Mouse (Mus musculus): ENCODE measurements at regions not wholly inside any gene's neighbourhood (a gene's known extent, or its start where the extent isn't known, plus 50 kb on each side); places are given as distances from the start of the nearest gene placed in this dataset.

DNA sequence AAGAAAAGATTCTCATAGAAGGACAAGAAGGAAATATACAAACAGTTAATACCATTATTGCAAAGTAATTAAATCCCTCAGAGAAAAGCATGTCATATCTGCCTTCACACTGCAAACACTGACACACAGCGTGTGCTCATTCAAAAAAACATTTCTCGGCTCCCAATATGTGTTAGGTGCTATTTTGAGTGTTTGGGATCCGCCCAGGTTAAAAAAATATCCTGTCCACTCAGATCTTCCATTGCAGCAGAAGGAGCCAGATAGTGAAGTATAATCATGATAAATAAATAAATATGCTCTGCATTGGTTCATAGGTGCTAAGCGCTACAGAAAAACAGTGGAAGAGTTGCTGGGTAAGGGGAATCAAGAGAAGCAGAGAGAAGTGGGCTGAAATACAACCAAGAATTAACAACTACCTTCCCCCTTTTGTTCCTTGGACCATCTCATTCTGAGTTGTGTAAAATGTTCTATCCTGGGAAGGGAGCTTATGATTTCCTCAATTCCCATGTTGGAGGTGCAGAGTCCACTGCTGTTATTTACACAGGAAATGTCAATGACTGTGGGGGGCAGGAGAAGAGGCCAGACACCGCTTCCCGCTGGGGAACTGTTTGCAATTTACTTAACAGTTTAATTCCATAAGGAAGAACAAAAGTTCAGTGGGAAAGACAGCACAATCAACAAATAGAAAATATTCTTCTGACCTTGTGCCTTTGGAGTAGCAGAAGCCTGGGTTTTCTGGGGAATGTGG lies 139.9 kb downstream of the Tle1 start:
- DNase-seq: no peak

DNA sequence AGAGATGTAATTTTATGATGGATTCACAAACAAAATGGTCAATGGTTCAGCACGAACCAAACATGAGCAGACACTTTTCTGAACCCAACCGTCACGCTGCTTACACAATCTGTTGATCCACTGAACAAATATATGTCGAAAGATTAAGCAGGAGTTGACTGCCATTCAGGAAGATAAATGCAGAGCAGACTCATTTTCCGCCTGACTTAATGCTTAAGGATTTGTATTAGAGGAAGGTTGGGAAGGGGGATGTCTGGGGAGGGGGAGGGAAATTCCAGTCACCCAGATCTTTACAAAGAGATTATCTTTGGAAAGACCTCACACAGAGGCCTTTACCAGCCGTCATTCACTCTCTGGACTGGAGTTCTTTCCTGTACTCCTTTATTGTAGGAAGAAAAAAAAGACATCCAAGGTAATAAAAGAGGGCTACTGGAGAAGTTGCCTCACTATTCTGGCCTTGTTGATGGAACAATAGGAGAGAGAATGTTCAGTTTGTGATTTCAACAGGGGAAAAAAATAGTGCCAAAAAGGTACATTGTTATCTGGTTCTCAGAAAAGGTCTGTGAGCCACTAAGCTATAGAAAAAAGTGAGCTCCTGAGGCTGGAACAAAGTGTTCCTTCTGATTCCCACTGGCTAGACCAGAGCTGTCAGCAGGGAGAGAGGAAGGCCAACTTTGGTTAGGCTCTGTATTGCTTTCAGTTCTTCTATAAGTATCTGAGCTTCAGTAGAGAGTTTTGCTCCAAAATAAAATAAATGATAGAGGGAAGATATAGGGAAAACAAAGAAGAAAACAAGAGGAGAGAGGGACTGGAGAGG lies 150.9 kb downstream of the Tle1 start:
- no peak for DNase-seq

DNA sequence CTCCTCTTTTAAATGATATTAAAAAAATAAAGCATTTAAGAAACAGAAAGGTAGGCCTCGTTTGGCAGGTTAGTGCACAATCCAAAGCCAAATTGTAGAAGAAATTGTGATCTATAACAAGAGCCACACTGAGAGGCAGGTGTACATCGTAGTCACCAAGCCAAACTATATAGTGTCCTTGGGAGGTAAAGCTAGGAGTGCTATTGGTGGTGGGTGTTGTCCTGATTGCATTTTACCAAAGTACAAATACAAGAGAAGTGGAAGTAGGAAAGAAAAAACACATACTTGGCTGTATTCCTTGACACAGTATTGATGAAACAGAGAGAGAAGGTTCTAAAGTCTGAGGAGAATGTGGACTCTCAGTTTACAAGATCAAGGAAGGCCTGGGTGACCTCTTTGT lies 178.6 kb downstream of the Tle1 start:
- DNase-seq: no peak

DNA sequence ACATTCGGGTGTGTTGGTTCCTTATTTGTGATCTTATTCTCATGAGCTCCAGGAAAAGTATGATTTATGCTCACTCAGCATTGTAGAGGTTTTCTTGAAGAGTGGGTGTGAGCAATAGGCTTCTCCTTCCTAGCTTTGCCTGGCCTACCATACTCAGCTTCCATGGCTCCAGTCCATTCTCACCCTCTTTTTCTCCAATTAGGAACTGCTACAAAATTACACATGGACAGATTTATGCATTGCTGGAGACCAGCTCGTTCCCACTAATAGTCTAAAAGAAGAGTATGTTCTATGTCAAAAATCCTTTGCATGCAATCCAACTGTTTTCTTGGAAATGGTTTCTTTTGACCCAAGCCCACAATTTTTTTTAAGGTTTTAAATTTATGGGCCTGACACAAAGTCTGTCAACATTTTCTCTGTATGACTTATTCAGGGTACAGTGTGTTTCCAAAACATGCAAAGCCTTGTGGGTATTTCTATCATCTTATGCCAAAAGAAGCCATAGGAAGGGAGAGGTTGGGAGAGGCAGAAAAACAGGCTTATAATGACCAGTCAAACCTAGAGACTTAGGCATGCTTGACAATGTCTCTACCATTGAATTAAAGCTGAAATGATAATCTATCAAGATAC lies 186.4 kb downstream of the Tle1 start:
- DNase-seq: no peak

DNA sequence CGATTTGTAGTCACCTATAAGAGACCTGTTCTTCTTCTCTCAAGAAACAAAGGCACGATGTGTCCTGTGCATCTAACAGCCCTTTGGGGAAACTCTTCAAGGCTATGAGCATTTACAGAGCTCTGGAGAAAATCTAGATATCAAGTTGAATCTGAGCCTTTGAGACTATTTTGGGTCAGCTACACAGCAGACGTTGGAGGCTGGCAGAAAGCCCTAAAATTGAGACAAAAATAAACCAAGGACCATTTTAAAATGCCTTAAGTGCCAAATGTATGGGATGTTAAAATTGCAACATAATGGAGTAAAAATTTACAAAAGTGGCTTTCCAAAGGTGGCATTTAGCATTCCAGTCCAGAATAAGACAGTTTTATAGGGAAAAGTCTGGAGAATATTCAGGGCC lies 187.1 kb downstream of the Tle1 start:
- no peak for DNase-seq

DNA sequence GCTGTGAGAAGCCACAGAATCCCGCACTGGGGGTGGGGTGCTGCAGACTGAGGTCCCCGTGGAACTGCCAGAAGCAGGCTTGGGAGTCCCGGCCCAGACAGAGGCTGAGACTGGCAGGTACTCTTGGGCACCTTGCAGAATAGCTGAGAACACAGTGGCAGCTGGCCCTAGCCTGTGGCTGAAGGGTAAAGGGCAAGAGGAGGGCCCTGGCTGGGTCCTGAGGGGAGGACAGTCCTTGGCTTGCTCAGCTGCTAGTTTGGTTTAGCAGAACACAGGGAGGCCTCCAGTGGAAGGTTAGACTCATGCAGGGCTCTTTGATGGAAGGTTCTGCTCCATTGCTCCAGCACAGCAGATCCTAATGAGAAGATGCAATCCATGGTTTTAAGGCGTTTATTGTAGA lies 190.4 kb downstream of the Tle1 start:
- DNase-seq: peak; percentile 52

DNA sequence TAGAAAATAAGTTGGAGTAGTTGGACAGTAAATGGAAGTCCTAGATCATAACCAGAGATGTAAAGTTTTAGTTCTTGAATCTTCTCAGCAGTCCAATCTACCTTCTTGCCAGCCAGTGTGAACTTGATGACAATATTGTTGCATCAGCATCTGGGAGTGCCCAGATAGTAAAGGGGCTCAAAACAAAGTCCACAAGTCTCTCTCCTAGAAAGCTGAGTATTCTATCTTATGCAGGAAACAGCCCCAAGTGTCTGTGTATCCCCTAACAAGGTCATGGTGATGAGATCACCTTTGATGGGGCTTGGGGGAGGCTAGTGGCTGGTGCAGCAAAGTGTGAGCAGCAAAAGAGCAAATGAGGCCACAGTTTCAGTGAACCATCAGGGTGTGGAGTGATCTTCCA lies 194.8 kb downstream of the Tle1 start:
- no peak for DNase-seq

DNA sequence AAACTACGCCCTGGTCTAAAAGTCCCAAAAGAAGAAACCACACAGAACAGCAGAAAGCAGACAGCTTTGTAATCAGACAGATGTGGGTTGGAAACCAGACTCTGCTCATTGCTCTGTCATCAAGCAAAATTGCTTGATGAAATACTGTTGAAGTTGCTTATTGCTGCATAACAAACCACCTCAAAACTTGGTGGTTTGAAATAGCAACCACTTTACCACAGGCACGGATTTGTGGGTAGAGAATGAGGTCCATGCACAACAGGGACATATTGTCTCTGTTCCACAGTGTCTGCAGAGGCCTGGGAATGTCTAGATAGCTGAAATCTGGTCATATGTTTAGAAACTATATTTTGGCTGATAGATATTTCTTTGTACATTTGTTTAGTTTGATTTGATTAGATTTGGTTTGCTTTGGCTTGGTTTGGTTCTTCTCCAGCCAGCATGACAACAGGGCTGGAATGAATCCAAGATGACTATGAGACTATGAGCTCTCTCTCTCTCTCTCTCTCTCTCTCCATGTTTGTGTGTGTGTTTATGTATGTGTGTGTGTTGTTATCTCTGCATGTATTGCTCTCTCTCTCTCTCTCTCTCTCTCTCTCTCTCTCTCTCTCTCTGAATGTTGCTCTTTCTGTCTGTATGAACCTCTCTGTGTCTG lies 199.4 kb downstream of the Tle1 start:
- DNase-seq: no peak

DNA sequence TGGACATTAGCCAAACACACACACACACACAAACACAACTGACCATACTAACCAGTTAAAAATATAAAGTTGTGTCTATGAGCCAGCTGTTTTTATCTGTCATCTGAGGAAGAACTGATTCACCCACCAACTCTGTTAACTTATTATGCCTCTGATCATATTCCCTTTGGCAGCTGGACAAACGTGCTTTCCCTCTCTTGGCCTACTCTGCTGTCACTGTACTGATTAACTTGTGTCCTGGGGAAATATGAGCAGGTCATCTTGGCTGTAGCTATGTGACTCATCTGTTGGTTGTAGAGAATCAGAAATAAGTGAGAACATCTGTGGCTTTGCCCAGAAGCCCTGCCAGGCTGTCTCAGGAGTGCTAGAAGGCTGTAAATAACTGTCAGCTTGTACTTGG lies 210.9 kb upstream of the Gm11232 start:
- peak; percentile 56 for DNase-seq

DNA sequence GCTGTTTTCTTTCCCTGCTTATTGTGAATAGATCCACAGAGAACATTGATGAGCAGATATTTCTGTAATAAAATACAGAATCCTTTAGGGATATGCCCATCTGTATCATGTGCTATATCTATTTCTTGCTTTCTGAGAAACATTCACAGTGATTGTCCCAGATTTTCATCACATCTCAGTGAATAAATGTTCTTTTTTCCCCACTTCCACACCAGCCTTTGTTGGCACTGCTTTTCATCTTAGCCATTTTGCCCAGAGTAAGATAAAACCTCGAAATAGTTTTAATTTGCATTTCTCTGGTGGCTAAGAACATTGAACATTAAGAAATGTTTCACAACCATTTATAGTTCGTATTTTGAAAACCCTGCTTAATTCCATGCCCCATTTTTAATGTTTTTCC lies 195.7 kb upstream of the Gm11232 start:
- DNase-seq: no peak

DNA sequence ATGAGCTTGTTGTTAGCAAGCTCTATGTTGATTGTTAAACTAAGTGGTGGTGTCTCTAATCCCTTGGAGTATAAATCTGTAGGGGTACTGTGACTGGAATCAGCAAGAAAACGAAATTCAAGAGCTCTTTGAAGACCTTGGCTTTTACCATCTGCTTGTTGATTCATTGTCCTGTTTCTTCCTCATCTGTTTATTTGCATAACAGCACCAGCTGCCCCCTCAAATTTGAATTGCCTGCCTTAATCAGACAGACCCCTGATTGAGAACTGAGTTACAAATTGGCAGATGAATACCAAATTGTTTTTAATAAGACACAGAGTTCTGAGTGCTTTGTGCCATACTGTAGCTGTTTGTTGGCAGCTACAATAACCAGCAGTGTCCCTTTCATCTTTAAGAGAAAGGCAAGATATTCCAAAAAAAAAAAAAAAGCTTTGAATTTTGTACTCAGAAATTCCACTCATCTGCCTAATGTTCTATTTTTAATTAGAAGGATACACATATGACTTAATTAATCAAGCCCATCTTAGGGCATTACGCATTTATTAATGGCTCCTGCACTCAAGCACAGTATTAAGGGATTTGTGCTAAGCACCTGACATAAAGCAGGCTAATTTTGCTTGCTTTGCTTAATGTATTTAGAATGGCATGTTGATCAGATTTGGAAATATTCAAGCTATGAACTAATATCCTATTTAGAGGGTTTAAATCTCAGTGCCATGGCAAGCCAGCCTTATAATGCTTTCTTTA lies 175.6 kb upstream of the Gm11232 start:
- no peak for DNase-seq

DNA sequence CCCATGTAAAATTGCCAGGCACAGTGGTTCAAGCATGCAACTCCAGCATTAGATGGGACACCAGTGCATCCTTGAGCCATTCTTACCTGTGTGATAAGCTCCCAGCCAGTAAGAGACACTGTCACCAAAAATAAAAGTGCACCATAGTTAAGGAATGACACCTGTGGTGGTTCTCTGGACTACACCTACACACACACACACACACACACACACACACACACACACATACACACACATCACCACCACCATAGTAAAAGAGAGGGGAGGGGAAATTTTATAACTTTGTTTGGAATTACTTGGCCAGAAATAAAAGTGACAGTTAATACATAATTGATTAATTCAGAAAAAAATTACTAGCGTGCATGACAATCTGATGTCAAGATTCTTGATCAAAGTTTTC lies 175.1 kb upstream of the Gm11232 start:
- no peak for DNase-seq

DNA sequence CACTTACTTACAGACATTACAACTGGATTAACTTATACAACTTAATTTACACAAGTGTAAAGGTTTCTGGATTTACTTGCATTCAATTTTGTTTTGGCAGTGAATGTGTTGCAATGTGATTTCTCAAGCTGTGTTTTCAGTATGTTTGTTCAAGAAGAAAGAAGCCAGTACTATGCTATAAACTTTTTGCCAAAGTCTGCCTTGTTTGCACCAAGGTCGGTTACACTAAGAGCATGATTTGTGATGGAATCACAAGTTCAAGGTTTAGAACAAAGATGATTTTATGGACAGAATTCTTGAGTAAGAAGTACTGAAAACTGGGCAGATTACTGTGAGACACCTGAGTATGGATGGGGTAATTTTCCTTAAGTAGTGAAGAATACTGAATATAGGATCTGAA lies 153.8 kb upstream of the Gm11232 start:
- DNase-seq: no peak

DNA sequence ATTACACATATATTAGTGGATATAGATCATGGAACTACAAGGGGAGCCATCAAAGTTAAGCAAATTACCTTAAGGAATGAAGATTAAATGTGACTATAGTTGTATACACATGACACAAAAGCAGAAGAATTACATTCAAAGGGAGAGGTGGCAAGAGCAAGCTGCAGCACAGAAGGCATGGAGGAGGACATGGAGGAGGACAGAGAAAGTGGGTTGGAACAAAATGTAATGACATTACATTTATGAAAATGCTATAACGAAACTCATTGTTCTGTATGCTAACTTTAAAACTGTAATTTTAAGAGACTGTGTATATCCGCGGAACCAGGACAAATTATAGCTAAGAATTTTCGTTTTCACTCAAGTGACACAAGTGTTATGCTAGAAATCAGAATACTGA lies 117.9 kb upstream of the Gm11232 start:
- DNase-seq: no peak

DNA sequence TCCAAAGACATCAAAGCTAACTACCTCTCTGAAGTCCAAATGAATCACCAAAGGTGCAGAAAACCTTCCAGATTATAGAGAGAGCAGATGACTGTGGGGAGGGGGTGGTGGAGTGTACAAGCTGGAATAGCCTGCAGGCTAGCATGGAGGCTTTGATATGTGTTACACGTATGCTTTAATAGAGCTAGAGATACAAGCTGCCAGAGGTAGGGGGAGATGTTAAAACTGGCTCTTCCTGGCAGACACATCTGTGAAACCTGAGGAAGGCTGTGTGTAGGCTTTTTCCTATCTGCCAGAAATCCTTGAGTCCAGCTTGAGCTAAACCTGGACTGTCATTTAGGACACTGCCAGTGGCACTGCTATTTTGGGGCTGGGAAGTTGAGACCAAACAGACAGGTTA lies 109.2 kb upstream of the Gm11232 start:
- DNase-seq: no peak

DNA sequence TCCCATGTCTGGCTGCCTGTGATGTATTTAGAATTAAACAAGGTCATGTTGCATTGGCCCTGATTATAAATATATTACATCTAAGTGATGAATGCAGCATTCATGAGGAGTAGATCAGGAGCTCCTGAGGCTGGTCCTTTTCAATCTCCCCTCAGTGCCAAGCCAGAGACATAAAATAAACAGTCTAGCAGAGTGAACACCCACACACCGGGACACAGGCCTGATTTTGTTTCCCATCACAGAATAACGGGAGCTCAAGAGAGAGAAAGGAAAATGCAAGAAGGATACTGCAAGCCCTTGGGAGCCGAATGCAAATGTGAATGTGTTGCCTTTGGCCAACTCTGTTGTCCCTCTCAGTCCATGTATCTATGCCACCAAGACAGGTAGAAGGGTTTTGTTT lies 84.1 kb upstream of the Gm11232 start:
- no peak for DNase-seq

DNA sequence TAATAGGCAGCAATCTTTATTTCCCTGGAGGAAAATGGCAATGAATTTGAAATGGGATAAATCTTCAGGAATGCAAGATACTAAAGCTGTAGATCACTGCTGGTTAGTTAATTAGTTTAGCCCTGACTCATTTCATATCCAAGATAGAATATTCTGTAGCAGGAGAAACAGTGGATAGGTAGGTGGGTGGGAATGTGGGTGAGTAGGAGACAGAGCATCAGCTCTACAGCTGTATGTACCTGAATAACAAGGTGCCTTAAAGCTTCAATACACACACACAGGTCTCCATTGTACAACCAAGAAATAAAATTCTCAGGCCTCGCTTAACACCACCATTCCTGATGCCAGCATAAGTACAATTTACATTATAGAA lies 83.0 kb upstream of the Gm11232 start:
- no peak for DNase-seq

DNA sequence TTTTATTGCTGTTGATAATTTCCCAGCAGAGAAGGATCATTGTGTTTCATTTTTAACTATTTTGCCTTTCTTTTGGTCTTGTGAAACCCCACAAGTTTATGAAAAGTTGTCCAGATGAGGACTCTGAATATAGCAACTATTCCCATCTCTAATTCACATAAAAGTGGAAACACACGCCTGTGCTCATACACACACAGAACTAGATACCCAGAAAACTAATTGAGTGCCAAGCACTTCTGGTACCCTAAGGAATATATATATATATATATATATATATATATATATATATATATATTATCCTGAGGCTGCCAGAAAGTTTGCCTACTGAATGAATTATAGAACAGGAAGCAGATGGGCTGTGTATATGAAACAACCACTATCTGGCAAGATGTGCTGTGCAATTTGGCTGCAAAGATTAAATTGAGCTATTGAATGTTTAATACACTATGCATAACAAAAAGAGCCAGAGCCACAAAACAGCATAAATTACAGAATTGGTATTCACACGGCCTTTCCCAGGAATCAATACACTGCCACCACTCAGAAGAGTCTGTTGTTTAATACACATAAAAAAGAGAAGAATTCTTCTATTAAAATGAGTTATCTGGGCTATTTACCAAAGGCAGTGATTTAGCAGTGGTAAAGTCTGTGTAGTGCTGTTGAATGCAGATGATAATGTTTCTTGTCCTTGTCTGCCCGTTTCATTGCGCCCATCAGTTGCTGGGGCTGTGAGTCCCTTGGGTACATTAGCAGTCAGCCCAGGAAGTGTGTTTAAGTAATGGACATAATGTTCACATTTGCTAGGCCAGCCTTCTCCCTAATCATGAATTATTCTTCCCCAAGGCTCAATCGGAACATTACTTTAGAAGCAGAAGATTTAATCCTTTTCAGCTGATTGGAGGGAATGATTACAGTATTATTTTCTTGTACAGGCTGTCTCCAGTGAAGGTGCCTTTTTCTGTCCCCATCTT lies 82.3 kb upstream of the Gm11232 start:
- no peak for DNase-seq

DNA sequence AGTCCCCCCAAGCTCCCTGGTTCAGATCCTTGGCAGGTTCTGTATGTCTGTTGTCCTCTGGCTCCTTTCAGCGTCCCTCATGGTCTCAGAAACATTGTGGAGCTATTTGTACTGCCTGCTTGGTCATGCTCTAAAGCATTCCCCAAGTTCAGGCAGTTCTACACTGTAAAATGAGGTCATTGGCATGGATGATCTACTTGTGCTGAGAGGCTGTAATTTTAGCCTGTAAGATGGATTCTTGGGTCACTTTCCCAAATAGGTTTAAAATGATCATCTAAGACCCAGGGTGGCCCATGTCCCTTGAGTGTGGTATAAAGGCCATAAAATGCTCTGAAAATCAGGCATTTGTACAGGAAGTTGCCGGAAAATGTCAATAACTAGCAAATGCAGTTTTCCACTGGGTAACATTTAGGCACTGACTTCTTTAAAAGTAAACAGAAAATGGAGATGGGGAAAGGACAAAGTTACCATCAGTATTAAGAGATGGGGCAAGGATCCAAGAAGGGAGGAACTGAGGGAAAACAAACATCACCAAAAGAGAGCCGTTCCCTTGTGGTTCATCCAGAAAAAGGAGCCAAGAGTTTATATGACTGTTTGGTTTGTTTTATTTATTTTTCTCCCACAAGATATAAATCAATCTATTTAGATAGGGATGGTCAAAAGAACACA lies 81.5 kb upstream of the Gm11232 start:
- DNase-seq: no peak

DNA sequence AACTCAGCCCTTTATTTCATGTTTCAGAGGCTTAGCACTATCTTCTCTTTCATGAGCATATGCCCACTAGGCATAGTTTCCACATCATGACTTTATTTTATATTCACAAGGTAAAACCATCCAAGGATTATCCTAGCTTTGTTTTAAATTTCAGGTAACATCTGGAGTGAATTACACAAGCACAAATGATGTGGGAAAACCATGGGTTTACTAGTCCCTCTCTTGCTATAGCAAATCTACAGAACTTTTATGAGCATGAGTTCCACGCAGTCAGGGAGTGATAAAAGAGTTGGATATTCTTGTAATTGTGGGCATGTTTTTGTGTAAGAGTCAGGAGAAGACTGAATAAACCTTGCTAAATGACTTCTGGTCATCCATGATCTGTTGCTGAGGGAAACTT lies 78.0 kb upstream of the Gm11232 start:
- no peak for DNase-seq

DNA sequence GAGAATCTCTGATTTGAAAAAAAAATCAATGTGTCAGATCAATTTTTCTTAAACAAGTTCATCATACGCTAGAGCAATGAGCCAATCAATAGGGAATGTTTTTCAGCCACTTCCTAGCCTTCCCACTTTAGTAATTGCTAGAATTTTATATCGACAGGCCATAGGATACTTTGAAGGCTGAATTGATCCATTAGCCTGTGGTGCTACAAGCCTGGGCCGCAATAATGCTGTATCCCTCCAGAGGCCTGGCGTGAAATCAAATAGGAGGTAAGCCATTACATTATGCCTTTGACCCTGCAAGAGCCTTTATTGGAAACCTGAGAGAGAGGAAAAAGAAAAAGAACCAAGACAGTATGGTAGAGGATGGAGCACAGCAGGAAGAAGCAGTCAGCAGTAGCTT lies 53.7 kb upstream of the Gm11232 start:
- DNase-seq: no peak
